Mouse (Mus musculus): ENCODE results near the gene Usp39. TPM values are rescaled to one million over a fixed set of nuclear protein-coding genes. Genes with fewer than 3 reads are reported as not detected.
A peak's percentile ranks its signal among the peaks of the same experiment; 100 is the strongest.

Gene Usp39
- polyA plus RNA-seq, 1 experiment = 31.5 TPM

DNA sequence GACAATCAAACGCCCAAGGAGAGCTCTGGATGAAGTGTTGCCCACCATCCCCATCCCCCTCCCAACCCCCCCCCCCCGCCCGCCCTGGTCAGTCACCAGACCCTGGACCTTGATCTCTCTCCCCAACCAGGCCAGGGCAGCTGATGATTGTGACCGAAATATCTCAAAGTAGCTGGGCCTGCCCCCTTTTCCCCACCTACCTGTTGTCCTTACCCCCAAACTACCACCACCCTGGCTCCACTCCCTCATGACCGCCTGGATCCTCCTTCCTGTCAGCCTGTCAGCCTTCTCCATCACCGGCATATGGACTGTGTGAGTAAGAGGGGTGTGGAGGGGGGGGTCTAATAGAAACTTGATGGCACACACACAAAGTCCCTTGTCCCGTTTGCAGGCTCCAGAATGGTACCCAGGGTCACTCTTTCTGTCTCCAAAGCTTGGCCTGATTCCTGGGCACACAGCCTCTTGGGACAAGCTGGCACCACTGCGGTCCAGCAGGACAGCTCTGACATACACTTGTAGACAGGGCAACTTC lies 11.1 kb upstream of the Usp39 start:
- Histone ChIP-seq H3K4me3 (replicated peaks; ENCODE audit: insufficient read depth, low read depth, low read length) (peak overlapping the region; percentile 84), H3K4me1 (ENCODE audit: control insufficient read depth, insufficient read depth, low read length) (peaks cover 13% of the 10 kb centered on the region), H3K27ac (ENCODE audit: insufficient read depth, low read length) (peak overlapping the region; percentile 68; the same call in 1 of the 2 replicates), H3K27me3 (ENCODE audit: control insufficient read depth, insufficient read depth, low read length) (no peaks in the 10 kb centered on the region)
- TF ChIP-seq POLR2A (IDR thresholded peaks at IDR 0.05; ENCODE audit: borderline replicate concordance, insufficient read depth, low read length) = no peak
- no peak for TF ChIP-seq CTCF (IDR thresholded peaks at IDR 0.05; ENCODE audit: borderline replicate concordance, insufficient read depth, low read depth, low read length)
- no peak for DNase-seq
- 27% methylated on average over 8 of the region's 8 CpGs for WGBS

- DNase-seq = peak; percentile 74
- no peaks in the 10 kb centered on the region for H3K27me3 ChIP-seq (ENCODE audit: control insufficient read depth, insufficient read depth, low read length)
- WGBS = under 1% methylated on average over 71 of the region's 71 CpGs
- peak within 1 kb of the TSS; percentile 68 for H3K27ac ChIP-seq (ENCODE audit: insufficient read depth, low read length)
- TF ChIP-seq CTCF (IDR thresholded peaks at IDR 0.05; ENCODE audit: borderline replicate concordance, insufficient read depth, low read depth, low read length) = no peak
- TF ChIP-seq POLR2A (IDR thresholded peaks at IDR 0.05; ENCODE audit: borderline replicate concordance, insufficient read depth, low read length) = 0 out of 2 replicates have a peak, but pooled peaks have one; percentile 17
- peaks cover 10% of the 10 kb centered on the region for H3K4me1 ChIP-seq (ENCODE audit: control insufficient read depth, insufficient read depth, low read length)
- peak within 1 kb of the TSS; percentile 84 for H3K4me3 ChIP-seq (replicated peaks; ENCODE audit: insufficient read depth, low read depth, low read length)
Observed at GRCm38 (mm10) chr6:72355066-72355911, 10.3 kb upstream of the Usp39 start, which contains the start of gene Tmem150a. Tmem150a (plus strand) TSS chr6:72355447.

DNA sequence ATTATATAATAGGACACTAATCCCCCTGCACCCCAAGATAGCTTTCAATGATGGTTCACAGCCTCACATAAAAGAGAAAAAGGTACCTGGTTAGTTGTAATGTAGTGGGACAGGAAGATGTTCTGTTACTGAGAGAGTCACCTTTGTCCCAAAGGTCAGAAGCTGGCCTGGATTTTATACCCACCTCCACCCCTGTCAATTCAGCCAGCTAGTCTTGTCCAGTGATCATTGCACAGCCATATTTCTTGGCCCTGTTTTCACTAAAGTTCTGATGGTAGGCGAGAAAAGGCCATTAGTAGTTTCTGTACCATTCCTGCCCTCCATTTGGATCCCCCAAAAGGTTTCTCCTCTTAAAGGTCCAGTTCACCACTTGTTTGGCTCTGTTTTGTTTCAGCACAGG lies 9.0 kb upstream of the Usp39 start:
- no peak for DNase-seq
- H3K4me3 ChIP-seq (replicated peaks; ENCODE audit: insufficient read depth, low read depth, low read length) = no peak overlapping the region
- H3K27ac ChIP-seq (ENCODE audit: insufficient read depth, low read length) = no peak overlapping the region
- TF ChIP-seq CTCF (IDR thresholded peaks at IDR 0.05; ENCODE audit: borderline replicate concordance, insufficient read depth, low read depth, low read length) (no peak), POLR2A (IDR thresholded peaks at IDR 0.05; ENCODE audit: borderline replicate concordance, insufficient read depth, low read length) (no peak)
- 75% methylated on average over 1 of the region's 1 CpGs for WGBS
- no peaks in the 10 kb centered on the region for H3K27me3 ChIP-seq (ENCODE audit: control insufficient read depth, insufficient read depth, low read length)
- peaks cover 11% of the 10 kb centered on the region for H3K4me1 ChIP-seq (ENCODE audit: control insufficient read depth, insufficient read depth, low read length)

- WGBS = 67% methylated on average over 5 of the region's 5 CpGs
Observed at GRCm38 (mm10) chr6:72352636-72353405, 7.8 kb upstream of the Usp39 start.

DNA sequence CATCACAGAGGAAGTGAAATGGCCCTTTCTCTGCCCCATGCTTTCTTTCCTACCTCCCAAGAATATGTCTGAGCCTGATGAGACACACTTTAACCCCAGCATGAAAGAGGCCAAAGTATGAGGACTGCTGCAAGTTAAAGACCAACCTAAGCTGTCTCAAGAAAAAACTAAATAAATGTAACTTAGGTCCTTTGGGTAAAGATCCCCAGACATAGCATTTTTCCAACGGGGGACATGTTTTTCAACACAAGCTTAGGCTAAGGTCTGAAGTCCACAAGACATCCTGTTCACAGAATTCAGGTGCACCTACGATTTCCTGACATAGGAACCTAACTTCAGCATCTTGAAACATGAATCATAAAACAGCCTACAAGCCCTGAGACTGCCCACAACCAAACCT lies 5.2 kb upstream of the Usp39 start:
- WGBS = 95% methylated on average over 2 of the region's 2 CpGs
- peaks cover 15% of the 10 kb centered on the region for H3K4me1 ChIP-seq (ENCODE audit: control insufficient read depth, insufficient read depth, low read length)
- no peaks in the 10 kb centered on the region for H3K27me3 ChIP-seq (ENCODE audit: control insufficient read depth, insufficient read depth, low read length)
- DNase-seq = no peak
- TF ChIP-seq CTCF (IDR thresholded peaks at IDR 0.05; ENCODE audit: borderline replicate concordance, insufficient read depth, low read depth, low read length) = no peak
- no peak for TF ChIP-seq POLR2A (IDR thresholded peaks at IDR 0.05; ENCODE audit: borderline replicate concordance, insufficient read depth, low read length)
- H3K27ac ChIP-seq (ENCODE audit: insufficient read depth, low read length) = no peak overlapping the region
- H3K4me3 ChIP-seq (replicated peaks; ENCODE audit: insufficient read depth, low read depth, low read length) = no peak overlapping the region

More at GRCm38 (mm10) chr6:72352636-72353405, 7.8 kb upstream of the Usp39 start:
- peaks cover 20% of the 10 kb centered on the region for H3K4me1 ChIP-seq (ENCODE audit: control insufficient read depth, insufficient read depth, low read length)
- H3K27ac ChIP-seq (ENCODE audit: insufficient read depth, low read length) = no peak overlapping the region
- no peaks in the 10 kb centered on the region for H3K27me3 ChIP-seq (ENCODE audit: control insufficient read depth, insufficient read depth, low read length)
- DNase-seq = no peak
- TF ChIP-seq CTCF (IDR thresholded peaks at IDR 0.05; ENCODE audit: borderline replicate concordance, insufficient read depth, low read depth, low read length) = no peak
- no peak for TF ChIP-seq POLR2A (IDR thresholded peaks at IDR 0.05; ENCODE audit: borderline replicate concordance, insufficient read depth, low read length)
- no peak overlapping the region for H3K4me3 ChIP-seq (replicated peaks; ENCODE audit: insufficient read depth, low read depth, low read length)

- peak overlapping the region; percentile 80 for H3K4me3 ChIP-seq (replicated peaks; ENCODE audit: insufficient read depth, low read depth, low read length)
- peaks cover 13% of the 10 kb centered on the region for H3K4me1 ChIP-seq (ENCODE audit: control insufficient read depth, insufficient read depth, low read length)
- no peak for DNase-seq
- H3K27ac ChIP-seq (ENCODE audit: insufficient read depth, low read length) = no peak overlapping the region
- WGBS = 60% methylated on average over 10 of the region's 10 CpGs
- no peaks in the 10 kb centered on the region for H3K27me3 ChIP-seq (ENCODE audit: control insufficient read depth, insufficient read depth, low read length)
- TF ChIP-seq POLR2A (IDR thresholded peaks at IDR 0.05; ENCODE audit: borderline replicate concordance, insufficient read depth, low read length) (no peak), CTCF (IDR thresholded peaks at IDR 0.05; ENCODE audit: borderline replicate concordance, insufficient read depth, low read depth, low read length) (no peak)
Observed at GRCm38 (mm10) chr6:72348411-72348810, 3.4 kb upstream of the Usp39 start.

DNA sequence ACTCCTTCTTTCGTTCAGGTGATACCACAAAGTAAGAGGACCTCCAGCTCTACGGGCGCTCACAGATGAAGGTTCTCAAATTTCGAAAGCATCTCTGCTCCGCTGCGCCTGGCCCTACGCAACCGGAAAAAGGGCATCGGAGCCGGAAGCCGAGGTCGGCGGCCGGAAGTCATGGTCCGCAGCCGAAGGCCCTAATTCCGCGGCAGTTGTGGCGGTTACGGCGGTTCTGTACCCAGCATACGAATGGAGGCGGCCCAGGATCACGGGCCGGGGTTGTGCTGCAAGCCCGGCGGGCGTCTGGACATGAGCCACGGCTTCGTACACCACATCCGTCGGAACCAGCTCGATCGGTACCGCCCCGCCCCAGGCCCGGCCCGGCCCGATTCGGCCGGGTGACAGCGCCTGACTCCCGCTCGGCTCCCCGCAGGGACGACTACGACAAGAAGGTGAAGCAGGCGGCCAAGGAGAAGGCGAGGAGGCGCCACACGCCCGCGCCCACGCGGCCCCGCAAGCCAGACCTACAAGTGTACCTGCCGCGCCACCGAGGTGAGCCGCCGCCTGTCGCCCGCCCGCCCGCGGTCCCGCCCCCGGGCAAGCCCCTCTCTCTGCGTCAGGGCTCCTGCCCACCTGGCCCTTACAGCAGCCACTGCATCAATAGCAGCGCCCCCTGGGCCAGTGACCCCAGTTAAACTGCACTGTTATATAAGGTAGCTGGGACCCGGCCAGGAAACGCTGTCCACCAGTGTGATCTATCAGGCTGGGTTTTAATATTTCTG lies 2.4 kb upstream of the Usp39 start, which contains the start of gene 0610030E20Rik:
0610030E20Rik (plus strand) TSS at position 152 of the 776 bp plus-strand sequence.
- H3K27me3 ChIP-seq (ENCODE audit: control insufficient read depth, insufficient read depth, low read length) = no peaks in the 10 kb centered on the region
- H3K4me3 ChIP-seq (replicated peaks; ENCODE audit: insufficient read depth, low read depth, low read length) = peak within 1 kb of the TSS; percentile 80
- H3K4me1 ChIP-seq (ENCODE audit: control insufficient read depth, insufficient read depth, low read length) = peaks cover 13% of the 10 kb centered on the region
- peak; percentile 82 to 85 for DNase-seq
- peak; percentile 71; the same call in 1 of the 2 replicates for TF ChIP-seq POLR2A (IDR thresholded peaks at IDR 0.05; ENCODE audit: borderline replicate concordance, insufficient read depth, low read length)
- no peak for TF ChIP-seq CTCF (IDR thresholded peaks at IDR 0.05; ENCODE audit: borderline replicate concordance, insufficient read depth, low read depth, low read length)
- WGBS = under 1% methylated on average over 71 of the region's 72 CpGs
- peak within 1 kb of the TSS; percentile 83 for H3K27ac ChIP-seq (ENCODE audit: insufficient read depth, low read length)
